Mouse (Mus musculus) hindbrain, embryonic 13.5 days (tissue): Measurements from ENCODE around the gene Eci1. TPM values are rescaled to one million over a fixed set of nuclear protein-coding genes. Genes with fewer than 3 reads are reported as not detected.

ENCODE experiments used
- ATAC-seq: fragments of 200-750 bp; cut with Nextera tagmentation; 2 replicates; pipeline ENCODE4 v1.8.0; 2017; ENCODE audit warnings: moderate TSS enrichment; ENCODE audit not compliant: low FRiP score
- H3K27ac ChIP-seq: fragments of 300-500 bp; sonication (generic); 2 replicates; pipeline ENCODE4 v1.5.1; 2015; ENCODE audit warnings: inconsistent platforms, mild to moderate bottlenecking, moderate library complexity
- H3K27me3 ChIP-seq: fragments of 300-500 bp; sonication (generic); 2 replicates; pipeline ENCODE4 v1.6.1; 2015; ENCODE audit warnings: mild to moderate bottlenecking, inconsistent platforms
- H3K36me3 ChIP-seq: fragments of 300-500 bp; sonication (generic); 2 replicates; pipeline ENCODE4 v1.6.1; 2015; ENCODE audit warnings: mild to moderate bottlenecking, inconsistent platforms
- H3K4me1 ChIP-seq: fragments of 300-500 bp; sonication (generic); replicated peaks from 2 replicates; pipeline ENCODE4 v1.6.1; 2015; ENCODE audit warnings: inconsistent platforms
- H3K4me2 ChIP-seq: fragments of 300-500 bp; sonication (generic); 2 replicates; pipeline ENCODE4 v1.6.1; 2015; ENCODE audit warnings: inconsistent platforms, mild to moderate bottlenecking, moderate library complexity
- H3K4me3 ChIP-seq: fragments of 300-500 bp; sonication (generic); 2 replicates; pipeline ENCODE4 v1.5.1; 2015; ENCODE audit warnings: mild to moderate bottlenecking, inconsistent platforms
- H3K9ac ChIP-seq: fragments of 300-500 bp; sonication (generic); 2 replicates; pipeline ENCODE4 v1.6.1; 2015; ENCODE audit warnings: mild to moderate bottlenecking, inconsistent platforms
- H3K9me3 ChIP-seq: fragments of 300-500 bp; sonication (generic); 2 replicates; pipeline ENCODE4 v1.6.1; 2016; ENCODE audit warnings: inconsistent platforms
- WGBS: fragments of 180-500 bp; shearing (Covaris S2); methylation state at CpG from one replicate; pipeline ENCODE4 v1.1.7; 2015; 5-methylcytosine and 5-hydroxymethylcytosine counted together
- polyA plus RNA-seq: library from polyadenylated mRNA; unstranded; fragments of >200 nt; fragmentation: Nextera tagmentation; extraction: Ambion mirVana; gene quantifications from 2 replicates; pipeline ENCODE4 v1.2.1, GENCODE M21; 2015

Gene Eci1
- polyA plus RNA-seq, 1 experiment from 2014 or later, result 55.6 TPM

- H3K4me3 ChIP-seq, result no peak overlapping the region
- H3K4me1 ChIP-seq, result peaks cover 30% of the 10 kb centered on the region
- H3K9me3 ChIP-seq, result no peaks in the 10 kb centered on the region
- WGBS, result 93% methylated on average over 5 of the region's 5 CpGs
- H3K4me2 ChIP-seq, result no peak overlapping the region
- no peaks in the 10 kb centered on the region for H3K27me3 ChIP-seq
- no peak overlapping the region for H3K9ac ChIP-seq
- no peak for ATAC-seq
- H3K27ac ChIP-seq, result no peak overlapping the region
- H3K36me3 ChIP-seq, result peaks cover 3% of the 10 kb centered on the region
Observed at GRCm38 (mm10) chr17:24468636-24469246, 42.3 kb downstream of the Eci1 start.

- peaks cover 10% of the 10 kb centered on the region for H3K36me3 ChIP-seq
- peak overlapping the region; percentile 92 for H3K27ac ChIP-seq
- no peaks in the 10 kb centered on the region for H3K27me3 ChIP-seq
- H3K4me2 ChIP-seq, result peak overlapping the region; percentile 100
- no peaks in the 10 kb centered on the region for H3K9me3 ChIP-seq
- H3K4me1 ChIP-seq, result peaks cover 37% of the 10 kb centered on the region
- peak overlapping the region; percentile 96 for H3K9ac ChIP-seq
- H3K4me3 ChIP-seq, result peak overlapping the region; percentile 79
- 18% methylated on average over 7 of the region's 7 CpGs for WGBS
- no peak for ATAC-seq
Observed at GRCm38 (mm10) chr17:24469336-24469909, 43.0 kb downstream of the Eci1 start.

GRCm38 (mm10) chr17:24469910-24470602 is 43.6 kb downstream of the Eci1 start, which contains the start of the genes E4f1 and Pgp:
Gene E4f1, minus strand, starts transcription at chr17:24470313.
Gene Pgp, plus strand, starts transcription at chr17:24470392.
- Histone ChIP-seq H3K9ac (peak within 1 kb of the TSS; percentile 96), H3K36me3 (peaks cover 16% of the 10 kb centered on the region), H3K4me2 (peak within 1 kb of the TSS; percentile 100), H3K27me3 (no peaks in the 10 kb centered on the region), H3K4me1 (peaks cover 40% of the 10 kb centered on the region), H3K4me3 (peak within 1 kb of the TSS; percentile 79), H3K9me3 (no peaks in the 10 kb centered on the region), H3K27ac (peak within 1 kb of the TSS; percentile 92)
- WGBS, result under 1% methylated on average over 66 of the region's 75 CpGs
- peak; percentile 96 for ATAC-seq

GRCm38 (mm10) chr17:24470701-24471527 is 44.5 kb downstream of the Eci1 start:
- Histone ChIP-seq H3K4me2 (peak overlapping the region; percentile 100), H3K9ac (peak overlapping the region; percentile 96), H3K36me3 (peaks cover 25% of the 10 kb centered on the region), H3K9me3 (no peaks in the 10 kb centered on the region), H3K27ac (peak overlapping the region; percentile 92), H3K27me3 (no peaks in the 10 kb centered on the region), H3K4me3 (peak overlapping the region; percentile 79), H3K4me1 (peaks cover 40% of the 10 kb centered on the region)
- WGBS, result under 1% methylated on average over 67 of the region's 68 CpGs
- ATAC-seq, result peak; percentile 33

GRCm38 (mm10) chr17:24472512-24472911 is 46.1 kb downstream of the Eci1 start:
- Histone ChIP-seq H3K4me1 (peaks cover 44% of the 10 kb centered on the region), H3K4me2 (peak overlapping the region; percentile 100), H3K27me3 (no peaks in the 10 kb centered on the region), H3K4me3 (peak overlapping the region; percentile 79), H3K36me3 (peaks cover 39% of the 10 kb centered on the region), H3K27ac (no peak overlapping the region), H3K9me3 (no peaks in the 10 kb centered on the region), H3K9ac (peak overlapping the region; percentile 96; the same call in 1 of the 2 replicates)
- WGBS, result 87% methylated on average over 4 of the region's 4 CpGs
- no peak for ATAC-seq

- peak within 1 kb of the TSS; percentile 100 for H3K4me2 ChIP-seq
- no peak within 1 kb of the TSS for H3K27ac ChIP-seq
- peaks cover 54% of the 10 kb centered on the region for H3K4me1 ChIP-seq
- no peak within 1 kb of the TSS for H3K4me3 ChIP-seq
- no peaks in the 10 kb centered on the region for H3K27me3 ChIP-seq
- ATAC-seq, result no peak
- 79% methylated on average over 6 of the region's 6 CpGs for WGBS
- peak within 1 kb of the TSS; percentile 96 for H3K9ac ChIP-seq
- H3K9me3 ChIP-seq, result no peaks in the 10 kb centered on the region
- H3K36me3 ChIP-seq, result peaks cover 39% of the 10 kb centered on the region
Observed at GRCm38 (mm10) chr17:24473612-24474275, 47.3 kb downstream of the Eci1 start, which contains the start of gene Bricd5. Gene Bricd5, plus strand, starts transcription at chr17:24473884.

- Histone ChIP-seq H3K4me1 (peaks cover 56% of the 10 kb centered on the region), H3K27me3 (no peaks in the 10 kb centered on the region), H3K36me3 (peaks cover 39% of the 10 kb centered on the region), H3K4me3 (no peak overlapping the region), H3K4me2 (no peak overlapping the region), H3K27ac (no peak overlapping the region), H3K9me3 (no peaks in the 10 kb centered on the region), H3K9ac (0 out of 2 replicates have a peak overlapping the region, but pooled peaks have one; percentile 19)
- no peak for ATAC-seq
- 88% methylated on average over 5 of the region's 5 CpGs for WGBS
Observed at GRCm38 (mm10) chr17:24474557-24474956, 48.1 kb downstream of the Eci1 start.

GRCm38 (mm10) chr17:24475586-24475985 is 49.1 kb downstream of the Eci1 start:
- no peak for ATAC-seq
- H3K4me3 ChIP-seq, result no peak overlapping the region
- 91% methylated on average over 6 of the region's 6 CpGs for WGBS
- H3K4me2 ChIP-seq, result no peak overlapping the region
- no peak overlapping the region for H3K9ac ChIP-seq
- no peak overlapping the region for H3K27ac ChIP-seq
- H3K9me3 ChIP-seq, result no peaks in the 10 kb centered on the region
- H3K36me3 ChIP-seq, result peaks cover 39% of the 10 kb centered on the region
- H3K27me3 ChIP-seq, result no peaks in the 10 kb centered on the region
- H3K4me1 ChIP-seq, result peaks cover 63% of the 10 kb centered on the region

GRCm38 (mm10) chr17:24476022-24476776 is 49.8 kb downstream of the Eci1 start:
- no peak for ATAC-seq
- Histone ChIP-seq H3K36me3 (peaks cover 39% of the 10 kb centered on the region), H3K27me3 (no peaks in the 10 kb centered on the region), H3K4me3 (no peak overlapping the region), H3K9me3 (no peaks in the 10 kb centered on the region), H3K4me1 (peaks cover 57% of the 10 kb centered on the region), H3K4me2 (no peak overlapping the region), H3K9ac (0 out of 2 replicates have a peak overlapping the region, but pooled peaks have one; percentile 19), H3K27ac (no peak overlapping the region)
- 90% methylated on average over 10 of the region's 10 CpGs for WGBS

GRCm38 (mm10) chr17:24477053-24477984 is 50.9 kb downstream of the Eci1 start:
- H3K4me3 ChIP-seq, result 0 out of 2 replicates have a peak overlapping the region, but pooled peaks have one; percentile 74
- H3K36me3 ChIP-seq, result peaks cover 39% of the 10 kb centered on the region
- 93% methylated on average over 20 of the region's 20 CpGs for WGBS
- H3K9me3 ChIP-seq, result no peaks in the 10 kb centered on the region
- no peak for ATAC-seq
- peak overlapping the region; percentile 73 for H3K4me2 ChIP-seq
- peak overlapping the region; percentile 86 for H3K9ac ChIP-seq
- no peak overlapping the region for H3K27ac ChIP-seq
- peaks cover 46% of the 10 kb centered on the region for H3K4me1 ChIP-seq
- H3K27me3 ChIP-seq, result no peaks in the 10 kb centered on the region
